Mouse (Mus musculus): Measurements from ENCODE around the gene Shd.

DNA sequence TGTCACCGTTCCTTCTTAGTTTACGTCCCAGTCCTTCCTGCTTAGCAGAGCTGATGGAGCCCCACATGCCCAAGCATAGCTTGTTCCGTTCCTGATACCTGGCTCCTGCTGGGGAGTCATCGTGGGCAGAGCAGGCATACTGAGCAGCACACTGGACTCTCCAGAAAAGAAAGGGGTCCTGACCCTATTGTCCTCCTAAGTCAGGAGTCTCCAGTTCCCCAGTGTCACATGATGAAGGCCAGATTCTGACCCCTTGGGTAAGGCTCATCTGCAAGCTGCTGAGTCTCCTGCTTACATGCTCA, 52.7 kb downstream of the Shd start:
- TF ChIP-seq CTCF (IDR thresholded peaks at IDR 0.05; ENCODE audit: low read depth, low read length), result no peak
- TF ChIP-seq POLR2A (IDR thresholded peaks at IDR 0.05; ENCODE audit: insufficient read depth, low read length), result no peak
- no peak for TF ChIP-seq EP300 (IDR thresholded peaks at IDR 0.05; ENCODE audit: insufficient read depth, low read depth, low read length)

All from ES-Bruce4 (cell line).